Mouse (Mus musculus): ENCODE data around the gene Gm32802.
"Not testable (repeated sequence)": the region's sequence is repeated elsewhere in the genome, so short reads cannot be mapped to it uniquely, and the experiment has no call there.

- not testable (repeated sequence) for TF ChIP-seq CTCF, EP300 (IDR thresholded peaks at IDR 0.05)
Measured at GRCm38 (mm10) chr10:118258388-118258787, at the start of gene Gm32802.
